Mouse (Mus musculus): ENCODE data around the gene Btnl10.

Gene Btnl10

DNA sequence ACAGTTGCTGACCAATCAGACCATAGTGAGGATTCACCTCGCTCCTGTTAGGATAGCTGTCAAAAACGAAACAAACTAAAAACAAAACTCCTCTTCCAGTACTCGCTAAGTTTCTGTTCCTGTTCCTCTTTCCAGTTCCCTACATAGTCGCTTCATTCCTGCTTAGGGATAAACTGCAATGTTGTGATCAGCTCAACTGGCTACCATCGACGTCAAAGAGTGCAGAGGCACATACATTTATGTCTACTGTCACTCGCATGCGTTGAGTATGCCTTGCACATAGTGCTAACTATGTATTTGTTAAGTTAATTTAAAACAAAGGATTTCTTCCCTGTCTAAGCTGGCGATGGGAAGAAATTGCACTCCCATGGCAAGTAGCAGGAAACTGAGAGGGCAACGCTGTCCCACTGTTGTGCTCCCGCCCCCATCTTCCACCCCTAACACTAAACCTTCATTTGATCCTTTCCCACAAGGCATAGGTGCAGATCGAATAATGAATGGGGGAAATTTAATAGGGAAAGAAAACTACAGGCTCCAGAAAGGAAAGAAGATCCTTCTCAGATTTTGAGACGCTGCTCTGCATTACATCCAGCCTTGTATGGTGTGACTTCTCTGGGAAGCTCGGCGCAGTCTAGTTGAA, 41.6 kb downstream of the Btnl10 start:
- DNase-seq (ENCODE audit: low spot score in 2 of 2) = no peak

DNA sequence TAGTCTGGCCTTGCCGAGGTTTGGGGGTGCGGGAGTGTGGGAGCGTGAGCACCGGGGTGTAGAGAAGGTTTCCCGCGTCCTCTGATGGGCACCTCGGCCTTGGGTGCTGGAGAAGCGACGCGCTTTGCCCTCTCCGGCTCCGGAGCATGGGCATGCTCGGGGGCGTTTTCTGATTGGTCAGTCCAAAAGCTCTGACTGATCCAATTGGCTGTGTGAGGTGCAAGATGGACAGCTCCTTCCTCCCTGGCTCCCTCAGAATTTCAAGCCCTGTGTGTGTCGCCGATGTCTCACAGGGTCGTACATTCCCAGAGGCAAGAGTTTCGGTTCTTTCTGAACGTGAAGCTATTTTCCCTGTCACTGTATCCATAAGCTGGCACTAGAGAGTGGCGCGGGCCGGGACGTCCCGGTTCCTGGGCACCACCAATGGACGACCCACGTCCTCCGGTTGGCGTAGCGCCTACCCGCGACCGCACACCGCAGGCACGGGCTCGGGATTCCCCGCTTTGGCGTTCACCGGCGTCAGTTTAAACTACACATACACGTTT, 42.3 kb downstream of the Btnl10 start:
- peak; percentile 86 to 89 for DNase-seq (ENCODE audit: low spot score in 2 of 2)

DNA sequence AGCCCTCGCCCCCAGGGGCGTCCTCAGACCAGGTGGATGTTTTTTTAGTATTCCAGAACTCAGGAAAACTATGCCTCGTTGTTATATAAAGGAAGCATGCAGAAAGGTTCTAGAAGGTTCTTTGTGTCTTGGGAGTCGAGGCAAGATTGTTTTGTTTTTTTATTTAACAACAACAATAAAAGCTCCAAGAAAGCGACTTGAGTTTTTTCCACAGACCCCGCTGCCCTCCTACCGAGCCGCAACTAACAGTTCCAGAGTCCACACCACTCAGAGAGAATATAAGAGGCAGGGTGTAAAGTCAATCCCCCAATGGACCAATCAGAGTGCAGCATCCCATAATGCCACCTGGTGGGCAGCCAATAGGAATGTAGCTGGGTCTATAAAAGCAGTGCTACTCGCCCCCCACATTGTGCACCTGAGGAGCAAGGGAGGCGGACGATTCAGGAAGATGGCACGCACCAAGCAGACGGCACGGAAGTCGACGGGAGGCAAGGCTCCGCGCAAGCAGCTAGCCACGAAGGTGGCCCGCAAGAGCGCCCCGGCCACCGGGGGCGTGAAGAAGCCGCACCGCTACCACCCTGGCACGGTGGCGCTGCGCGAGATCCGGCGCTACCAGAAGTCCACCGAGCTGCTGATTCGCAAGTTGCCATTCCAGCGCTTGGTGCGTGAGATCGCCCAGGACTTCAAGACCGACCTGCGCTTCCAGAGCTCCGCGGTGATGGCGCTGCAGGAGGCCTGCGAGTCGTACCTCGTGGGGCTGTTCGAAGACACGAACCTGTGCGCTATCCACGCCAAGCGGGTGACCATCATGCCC, 43.9 kb downstream of the Btnl10 start:
- no peak for DNase-seq (ENCODE audit: low spot score in 2 of 2)

DNA sequence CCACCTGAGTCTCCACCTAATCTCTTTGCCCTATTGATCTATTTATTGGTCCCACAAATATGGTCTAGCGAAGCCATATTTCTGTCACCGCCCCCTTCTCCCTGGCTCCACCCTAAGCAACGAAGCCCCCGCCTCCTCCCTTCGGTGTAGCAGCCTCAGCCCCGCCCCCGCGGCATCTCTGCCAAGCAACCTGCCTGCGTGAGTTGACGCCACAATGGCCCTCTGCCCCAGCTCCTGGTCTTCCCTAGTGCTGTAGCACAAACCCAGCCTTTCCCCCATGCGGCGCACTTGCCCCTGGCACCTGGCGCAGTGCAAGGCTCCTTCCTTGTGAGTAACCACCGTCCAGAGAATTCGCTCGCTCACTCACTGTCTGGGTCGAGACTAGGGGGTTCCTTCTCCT, 45.8 kb downstream of the Btnl10 start:
- peak in 1 of 2 experiments; percentile 68 for DNase-seq (ENCODE audit: low spot score in 2 of 2)

DNA sequence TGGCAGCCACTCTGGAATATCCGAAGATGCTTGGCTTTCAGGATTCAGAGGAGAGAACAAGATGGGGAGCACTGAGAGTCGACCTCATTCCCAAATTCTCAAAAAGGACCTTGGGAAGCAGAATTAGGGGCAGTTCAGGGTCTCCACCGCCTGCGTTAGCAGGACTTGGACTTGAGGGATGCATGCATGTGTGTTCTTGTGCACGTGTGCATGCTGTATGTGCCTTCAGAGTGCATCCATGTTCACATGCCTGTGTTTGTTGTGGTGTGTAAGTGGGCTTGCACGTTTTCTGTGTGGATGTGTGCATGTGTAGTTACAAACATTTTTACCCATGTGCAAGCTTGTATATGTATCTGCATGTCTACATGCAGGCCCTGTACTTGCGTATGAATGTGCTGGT, 46.5 kb downstream of the Btnl10 start:
- DNase-seq (ENCODE audit: low spot score in 2 of 2) = no peak

DNA sequence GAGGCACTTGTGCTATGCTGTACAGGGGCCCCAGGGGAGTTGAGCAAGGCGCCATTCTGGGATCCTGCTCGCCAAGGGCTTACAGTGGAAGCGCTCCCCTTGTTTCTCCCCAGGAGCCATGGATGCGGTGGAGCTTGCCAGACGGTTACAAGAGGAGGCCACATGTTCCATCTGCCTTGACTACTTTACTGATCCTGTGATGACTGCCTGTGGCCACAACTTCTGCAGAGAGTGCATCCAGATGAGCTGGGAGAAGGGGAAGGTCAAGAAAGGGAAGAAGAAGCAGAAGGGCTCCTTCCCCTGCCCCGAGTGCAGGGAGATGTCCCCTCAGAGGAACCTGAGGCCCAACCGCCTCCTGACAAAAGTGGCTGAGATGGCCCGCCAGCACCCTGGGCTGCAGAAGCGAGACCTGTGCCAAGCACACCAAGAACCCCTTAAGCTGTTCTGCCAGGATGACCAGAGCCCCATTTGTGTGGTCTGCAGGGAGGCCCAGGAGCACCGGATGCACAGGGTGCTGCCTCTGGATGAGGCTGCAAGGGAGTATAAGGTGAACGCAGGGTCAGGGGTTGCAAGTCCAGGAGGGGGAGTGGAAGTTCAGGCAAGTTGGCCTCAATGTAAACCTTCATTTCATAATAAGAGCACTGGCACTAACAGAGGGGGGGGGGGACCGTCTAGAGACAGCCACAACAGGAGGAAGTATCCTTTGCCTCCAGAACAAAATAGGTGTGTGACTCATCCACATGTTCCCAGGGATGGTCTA, 47.5 kb downstream of the Btnl10 start:
- no peak for DNase-seq (ENCODE audit: low spot score in 2 of 2)

DNA sequence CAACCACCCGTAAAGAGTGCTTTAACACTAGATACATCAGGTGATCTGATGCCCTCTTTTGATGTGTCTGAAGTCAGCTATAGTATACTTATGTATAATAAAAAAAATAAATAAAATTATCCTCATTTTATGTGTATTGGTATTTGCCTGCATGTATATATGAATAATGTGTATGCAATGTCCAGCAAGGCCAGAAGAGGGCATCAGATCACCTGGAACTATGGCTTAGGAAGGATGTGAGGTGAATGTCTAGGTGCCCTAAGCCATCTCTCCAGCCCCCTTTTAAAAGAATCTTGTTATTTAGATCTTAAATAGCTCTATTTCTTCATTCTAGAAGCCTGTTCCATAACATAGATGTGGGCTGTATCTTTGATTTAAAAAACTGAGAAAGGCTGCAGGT, 49.6 kb downstream of the Btnl10 start:
- peak in 1 of 2 experiments; percentile 73 for DNase-seq (ENCODE audit: low spot score in 2 of 2)

DNA sequence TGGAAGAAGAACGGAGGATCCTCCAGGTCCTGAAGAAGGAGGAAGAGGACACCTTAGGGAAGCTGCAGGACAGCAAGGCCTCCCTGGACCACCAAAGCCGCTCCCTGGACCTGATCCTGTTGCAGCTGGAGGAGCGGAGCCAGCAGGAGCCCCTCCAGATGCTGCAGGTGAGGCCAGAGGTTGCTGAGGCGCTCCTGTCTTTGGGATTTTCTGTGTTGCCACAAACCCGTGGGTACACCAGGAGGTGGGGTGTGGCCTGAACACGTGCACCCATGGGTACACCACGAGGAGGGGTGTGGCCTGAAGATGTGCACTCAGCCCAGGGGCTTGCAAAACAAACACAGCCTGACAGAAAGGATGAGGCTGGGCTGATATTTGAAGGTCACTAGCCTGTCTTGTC, 50.8 kb downstream of the Btnl10 start:
- no peak for DNase-seq (ENCODE audit: low spot score in 2 of 2)

DNA sequence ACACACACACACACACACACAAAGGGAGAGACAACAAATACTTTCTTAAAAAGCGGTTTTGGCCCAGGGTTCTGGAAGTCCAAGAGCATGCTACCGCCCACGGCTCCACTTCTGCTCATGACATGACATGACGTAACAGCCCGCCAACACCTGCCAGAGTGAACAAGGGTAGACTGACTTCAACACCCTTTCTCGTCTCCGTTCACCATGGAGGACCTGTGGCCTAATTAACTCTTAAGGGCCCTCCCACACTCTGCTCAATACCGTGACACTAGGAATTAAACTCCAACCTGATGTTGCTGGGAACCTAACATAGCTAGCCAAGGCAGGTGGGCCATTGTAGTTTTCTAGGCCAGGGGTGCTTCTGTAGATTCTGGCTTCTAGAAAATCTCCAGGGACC, 51.3 kb downstream of the Btnl10 start:
- no peak for DNase-seq (ENCODE audit: low spot score in 2 of 2)

DNA sequence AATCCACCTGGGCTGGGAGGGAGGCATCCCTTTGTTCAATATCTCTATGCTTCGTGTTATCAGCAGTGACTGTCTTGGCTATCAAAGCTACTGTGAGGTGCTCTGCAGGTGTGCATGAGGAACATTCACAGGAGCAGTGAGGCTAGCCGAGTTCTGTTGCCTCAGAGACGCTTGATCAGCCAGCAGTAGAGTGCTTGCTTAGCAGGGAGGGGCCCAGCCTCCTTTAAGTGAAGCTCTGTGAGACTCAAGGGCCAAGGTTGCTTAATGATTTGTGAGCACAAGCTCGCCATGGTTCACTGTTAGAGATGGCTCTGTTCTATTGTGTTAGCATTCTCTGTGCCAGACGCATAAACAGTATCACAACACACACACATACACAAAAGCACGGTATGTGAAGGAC, 52.0 kb downstream of the Btnl10 start:
- no peak for DNase-seq (ENCODE audit: low spot score in 2 of 2)

DNA sequence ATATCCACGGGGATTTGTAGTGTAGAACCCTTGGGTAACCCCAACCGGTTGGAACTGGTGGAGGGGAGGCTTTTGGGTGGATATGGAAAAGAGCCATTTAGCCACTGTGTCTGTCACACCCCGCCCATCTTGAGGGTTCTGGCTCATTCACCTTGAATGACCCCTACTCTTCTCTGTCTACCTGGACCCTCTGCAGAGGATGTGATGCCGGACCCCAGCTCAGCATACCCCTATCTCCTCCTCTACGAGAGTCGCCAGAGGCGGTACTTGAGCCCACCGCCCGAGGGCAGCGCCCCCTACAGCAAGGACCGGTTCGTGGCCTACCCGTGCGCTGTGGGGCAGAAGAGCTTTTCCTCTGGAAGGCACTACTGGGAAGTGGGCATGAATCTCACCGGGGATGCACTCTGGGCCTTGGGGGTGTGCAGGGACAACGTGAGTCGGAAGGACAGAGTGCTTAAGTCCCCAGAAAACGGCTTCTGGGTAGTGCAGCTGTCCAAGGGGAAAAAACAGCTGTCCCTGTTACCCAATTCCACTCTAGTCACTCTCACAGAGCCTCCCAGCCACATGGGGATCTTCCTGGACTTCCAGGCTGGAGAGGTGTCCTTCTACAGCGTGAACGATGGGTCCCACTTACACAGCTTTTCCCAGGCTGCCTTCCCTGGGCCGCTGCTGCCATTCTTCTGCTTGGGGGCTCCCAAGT, 53.3 kb downstream of the Btnl10 start:
- no peak for DNase-seq (ENCODE audit: low spot score in 2 of 2)

DNA sequence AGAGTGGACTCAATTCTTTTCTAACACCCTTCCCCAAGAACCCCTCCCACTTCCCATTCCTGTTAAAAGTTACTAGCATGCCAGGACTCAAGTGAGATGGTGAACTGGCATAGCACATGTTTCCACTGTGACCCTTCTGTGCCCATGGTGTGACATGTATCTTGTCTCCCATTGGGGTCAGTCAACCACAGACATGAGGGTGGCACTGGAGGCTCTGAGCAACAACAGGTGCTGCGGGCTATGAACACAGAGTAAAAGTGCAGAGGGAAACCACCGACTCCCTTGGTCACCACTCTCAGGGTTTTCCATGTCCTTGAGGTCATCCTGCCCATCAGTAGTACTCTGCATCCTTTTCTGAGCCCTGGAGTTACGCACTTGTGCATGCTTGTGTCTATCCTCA, 54.1 kb downstream of the Btnl10 start:
- no peak for DNase-seq (ENCODE audit: low spot score in 2 of 2)

DNA sequence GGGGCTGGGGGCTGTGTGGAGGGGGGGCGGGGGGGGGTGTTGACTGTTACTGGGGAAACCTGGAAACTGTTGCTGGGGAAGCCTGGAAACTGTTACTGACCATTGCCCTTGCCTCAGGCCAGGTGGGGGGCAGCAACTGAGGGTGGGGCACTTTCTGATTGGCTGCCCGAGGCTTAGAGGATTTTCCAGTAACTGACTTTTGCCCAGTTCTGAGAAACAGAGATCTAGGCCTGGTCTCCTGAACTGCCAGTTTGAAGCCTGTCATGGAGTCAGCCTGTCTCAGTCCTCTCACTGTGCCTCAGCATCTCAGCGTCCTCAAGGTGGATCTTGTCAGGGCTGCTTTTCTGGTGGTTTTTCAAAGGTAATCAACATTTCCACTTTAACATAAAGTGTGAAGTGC, 56.7 kb downstream of the Btnl10 start:
- DNase-seq (ENCODE audit: low spot score in 2 of 2) = no peak

Measured in spleen, postnatal 10 days (tissue).